Mouse (Mus musculus): ENCODE data around the gene Gch1.
A peak's percentile ranks its signal among the peaks of the same experiment; 100 is the strongest.

- no peak for TF ChIP-seq POLR2A (IDR thresholded peaks at IDR 0.05; ENCODE audit: control insufficient read depth in 1 of 2, insufficient read depth in 1 of 2, low read depth in 1 of 2, low read length in 2 of 2, poor library complexity in 1 of 2)
- TF ChIP-seq EP300 (IDR thresholded peaks at IDR 0.05; ENCODE audit: low read depth in 1 of 2, low read length in 2 of 2): no peak
- no peak for TF ChIP-seq GABPA (IDR thresholded peaks at IDR 0.05; ENCODE audit: low read depth, low read length)
- TF ChIP-seq RCOR1 (IDR thresholded peaks at IDR 0.05; ENCODE audit: low read depth, low read length): no peak
- no peak; a peak in 1 of 6 replicates for TF ChIP-seq CTCF (IDR thresholded peaks at IDR 0.05 in 2 of 3, conservative IDR thresholded peaks at IDR 0.05 in 1 of 3; ENCODE audit: control insufficient read depth in 1 of 3, insufficient read depth in 1 of 3, low read depth in 2 of 3, low read length in 3 of 3, poor library complexity in 1 of 3, severe bottlenecking in 1 of 3)
- no peak for TF ChIP-seq UBTF (IDR thresholded peaks at IDR 0.05; ENCODE audit: borderline replicate concordance, insufficient read depth, low read depth, low read length)
- peak; percentile 51; the same call in 1 of the 2 replicates for TF ChIP-seq GATA1 (IDR thresholded peaks at IDR 0.05; ENCODE audit: low read depth, low read length)
- no peak for TF ChIP-seq ELF1 (IDR thresholded peaks at IDR 0.05; ENCODE audit: low read depth, low read length)
- TF ChIP-seq POLR2AphosphoS2 (IDR thresholded peaks at IDR 0.05; ENCODE audit: low read length): no peak
- TF ChIP-seq E2F4 (IDR thresholded peaks at IDR 0.05; ENCODE audit: borderline replicate concordance, low read depth, low read length): no peak
Observed at GRCm38 (mm10) chr14:47116062-47116762, 73.0 kb downstream of the Gch1 start.

Measured in MEL (cell line).